Mouse (Mus musculus) ES-E14 (cell line): ENCODE measurements around the gene Nudt22.

ENCODE experiments used
- CHD2 ChIP-seq: IDR thresholded peaks from 2 replicates; pipeline ENCODE4 v1.6.1; 2014; ENCODE audit warnings: mild to moderate bottlenecking, low read depth, low read length, inconsistent platforms
- ZNF384 ChIP-seq: IDR thresholded peaks from 2 replicates; pipeline ENCODE4 v1.6.1; 2012; ENCODE audit warnings: low read depth, low read length, inconsistent platforms

- TF ChIP-seq ZNF384 = no peak
- no peak for TF ChIP-seq CHD2
Measured at GRCm38 (mm10) chr19:7014481-7015135, 18.7 kb upstream of the Nudt22 start.
